8 mouse cellular contexts compared by ENCODE assay signal in the genomic region with DNA sequence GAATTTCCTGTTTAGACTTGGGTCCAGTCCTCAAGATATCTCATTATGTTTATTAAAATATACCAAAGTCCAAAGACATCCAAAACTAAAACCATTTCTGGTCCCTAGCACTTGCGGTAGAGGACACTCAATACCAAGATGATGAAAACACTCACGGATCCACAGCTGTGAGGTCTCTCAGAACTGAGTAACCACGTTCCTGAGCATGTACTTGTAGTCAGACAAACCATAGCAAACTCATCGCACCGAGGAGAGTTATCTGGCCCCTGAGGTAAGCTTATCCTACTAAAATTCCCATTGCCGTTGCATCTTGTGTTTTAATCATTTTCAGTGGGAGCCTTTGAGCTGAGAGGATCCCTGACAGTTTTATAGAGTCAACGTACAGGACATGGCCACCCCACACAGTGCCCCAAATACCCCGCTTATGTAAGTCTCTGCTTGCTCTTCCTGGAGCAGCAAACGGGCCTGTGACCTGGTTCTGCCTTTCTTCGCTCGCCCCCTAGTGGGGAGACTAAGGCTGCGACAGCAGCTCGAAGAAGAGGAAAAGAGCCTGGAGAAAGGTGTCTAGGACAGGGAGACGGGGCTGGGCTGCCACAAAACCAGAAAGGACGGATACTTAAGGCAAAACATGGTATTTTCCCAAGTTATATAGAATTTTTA.
A peak's percentile ranks its signal among the peaks of the same experiment; 100 is the strongest.
DNase-seq lines count a peak whose midpoint lies in the region; ATAC-seq and TF ChIP-seq lines count a peak whose summit lies in the region.

No protein-coding gene starts in this region.

- no peak overlapping the region; the same call in 1 of the 2 replicates for H3K27ac ChIP-seq in heart, adult 2 months
- no peak overlapping the region for H3K27ac ChIP-seq in kidney, embryonic 15.5 days
- no peak overlapping the region for H3K27ac ChIP-seq in liver, adult 2 months (replicated peaks; ENCODE audit: insufficient read depth, low read depth, low read length)
- H3K27ac ChIP-seq in neural tube, embryonic 11.5 days (ENCODE audit: low read depth, low read length) = no peak overlapping the region
- H3K27ac ChIP-seq in testis, adult 2 months (ENCODE audit: control insufficient read depth, insufficient read depth, low read depth, low read length) = no peak overlapping the region

- 0 out of 2 replicates have a peak overlapping the region, but pooled peaks have one; percentile 2 for H3K9ac ChIP-seq in heart, adult 2 months (ENCODE audit: low read depth, low read length)
- no peak overlapping the region for H3K9ac ChIP-seq in kidney, embryonic 15.5 days
- no peak overlapping the region for H3K9ac ChIP-seq in liver, adult 2 months (ENCODE audit: low read depth, low read length)
- no peak overlapping the region for H3K9ac ChIP-seq in neural tube, embryonic 11.5 days (ENCODE audit: low read length)

- intact Hi-C loops in heart, adult 2 months (cut with DNase I) = loop anchor here (1.0 to 5.0 kb wide), 5 partner anchors 188 to 698 kb away; no protein-coding TSS in a partner anchor

- peak; percentile 51 for ATAC-seq in kidney, embryonic 15.5 days (replicated peaks; ENCODE audit: low FRiP score)
- peak; percentile 74; the same call in 1 of the 2 replicates for ATAC-seq in neural tube, embryonic 11.5 days (ENCODE audit: insufficient read depth, low FRiP score, low TSS enrichment)

- H3K79me2 ChIP-seq in heart, adult 2 months (replicated peaks; ENCODE audit: control insufficient read depth, insufficient read depth, low read length) = no peaks in the 10 kb centered on the region
- H3K79me2 ChIP-seq in liver, adult 2 months (ENCODE audit: control insufficient read depth, insufficient read depth, low read length) = no peaks in the 10 kb centered on the region

- 23% methylated on average over 15 of the region's 15 CpGs for WGBS in heart, adult 2 months
- WGBS in kidney, embryonic 15.5 days = 24% methylated on average over 15 of the region's 15 CpGs
- WGBS in liver, adult 2 months = 32% methylated on average over 15 of the region's 15 CpGs
- WGBS in neural tube, embryonic 11.5 days = 38% methylated on average over 15 of the region's 15 CpGs

- TF ChIP-seq POLR2A in heart, adult 2 months (IDR thresholded peaks at IDR 0.05; ENCODE audit: insufficient read depth, low read depth, low read length) = no peak
- no peak for TF ChIP-seq POLR2A in liver, adult 2 months (IDR thresholded peaks at IDR 0.05; ENCODE audit: extremely low read depth, insufficient read depth, low read length)
- TF ChIP-seq POLR2A in testis, adult 2 months (IDR thresholded peaks at IDR 0.05; ENCODE audit: control insufficient read depth, low read depth, low read length) = no peak

- peak; percentile 80 for DNase-seq in 3T3-L1 (ENCODE audit: low read depth, low spot score)
- DNase-seq in adrenal gland, adult 2 months = peak; percentile 84
- DNase-seq in embryo, embryonic 11.5 days (ENCODE audit: low read depth, low spot score) = peak; percentile 73
- peak; percentile 82 to 83 for DNase-seq in heart, adult 2 months
- DNase-seq in liver, adult 2 months (ENCODE audit: extremely low read depth, low read depth, low spot score) = peak; percentile 51
- DNase-seq in neural tube, embryonic 11.5 days (ENCODE audit: low spot score) = peak; percentile 86

- no peaks in the 10 kb centered on the region; the same call in none of the 2 replicates for H3K36me3 ChIP-seq in heart, adult 2 months (ENCODE audit: control insufficient read depth, insufficient read depth, low read length)
- H3K36me3 ChIP-seq in kidney, embryonic 15.5 days = no peaks in the 10 kb centered on the region
- no peaks in the 10 kb centered on the region for H3K36me3 ChIP-seq in liver, adult 2 months (ENCODE audit: control insufficient read depth, insufficient read depth, low read length)
- no peaks in the 10 kb centered on the region for H3K36me3 ChIP-seq in neural tube, embryonic 11.5 days (ENCODE audit: control insufficient read depth, insufficient read depth, low read length)
- H3K36me3 ChIP-seq in testis, adult 2 months (ENCODE audit: control insufficient read depth, insufficient read depth, low read length) = no peaks in the 10 kb centered on the region

- TF ChIP-seq EP300 in heart, adult 2 months (IDR thresholded peaks at IDR 0.05; ENCODE audit: insufficient read depth, low read depth, low read length) = peak; percentile 85

- 0 out of 2 replicates have a peak overlapping the region, but pooled peaks have one; percentile 30 for H3K4me2 ChIP-seq in kidney, embryonic 15.5 days
- no peak overlapping the region for H3K4me2 ChIP-seq in neural tube, embryonic 11.5 days (ENCODE audit: low read depth)

- TF ChIP-seq CTCF in heart, adult 2 months (IDR thresholded peaks at IDR 0.05) = no peak
- TF ChIP-seq CTCF in liver, adult 2 months (IDR thresholded peaks at IDR 0.05; ENCODE audit: low read depth, low read length) = peak; percentile 95
- TF ChIP-seq CTCF in testis, adult 2 months (IDR thresholded peaks at IDR 0.05; ENCODE audit: control insufficient read depth, insufficient read depth, insufficient replicate concordance, low read depth, low read length) = peak; percentile 69

- H3K27me3 ChIP-seq in heart, adult 2 months (ENCODE audit: control insufficient read depth, insufficient read depth, low read length) = no peaks in the 10 kb centered on the region; the same call in 1 of the 2 replicates
- no peaks in the 10 kb centered on the region for H3K27me3 ChIP-seq in kidney, embryonic 15.5 days
- no peaks in the 10 kb centered on the region for H3K27me3 ChIP-seq in liver, adult 2 months (ENCODE audit: control insufficient read depth, insufficient read depth, low read length)
- H3K27me3 ChIP-seq in neural tube, embryonic 11.5 days (ENCODE audit: control insufficient read depth, insufficient read depth, low read length) = no peaks in the 10 kb centered on the region
- H3K27me3 ChIP-seq in testis, adult 2 months (ENCODE audit: control insufficient read depth, insufficient read depth, low read length) = no peaks in the 10 kb centered on the region

- H3K9me3 ChIP-seq in kidney, embryonic 15.5 days (replicated peaks) = no peaks in the 10 kb centered on the region
- H3K9me3 ChIP-seq in neural tube, embryonic 11.5 days (ENCODE audit: control insufficient read depth, low read length) = no peaks in the 10 kb centered on the region

- H3K4me3 ChIP-seq in heart, adult 2 months = no peak overlapping the region
- H3K4me3 ChIP-seq in kidney, embryonic 15.5 days (replicated peaks) = no peak overlapping the region
- H3K4me3 ChIP-seq in liver, adult 2 months (ENCODE audit: insufficient read depth, low read depth, low read length) = no peak overlapping the region
- no peak overlapping the region for H3K4me3 ChIP-seq in neural tube, embryonic 11.5 days (ENCODE audit: low read depth, low read length)
- H3K4me3 ChIP-seq in testis, adult 2 months (ENCODE audit: control insufficient read depth, low read depth, low read length) = no peak overlapping the region

- peaks cover 6% of the 10 kb centered on the region for H3K4me1 ChIP-seq in heart, adult 2 months (ENCODE audit: control insufficient read depth, insufficient read depth, low read length)
- peaks cover 20% of the 10 kb centered on the region for H3K4me1 ChIP-seq in kidney, embryonic 15.5 days
- peaks cover 5% of the 10 kb centered on the region; the same call in 1 of the 2 replicates for H3K4me1 ChIP-seq in liver, adult 2 months (ENCODE audit: control insufficient read depth, insufficient read depth, low read length)
- H3K4me1 ChIP-seq in neural tube, embryonic 11.5 days (ENCODE audit: control insufficient read depth, insufficient read depth, low read length) = no peaks in the 10 kb centered on the region
- H3K4me1 ChIP-seq in testis, adult 2 months (ENCODE audit: control insufficient read depth, insufficient read depth, low read length) = no peaks in the 10 kb centered on the region
